Mouse (Mus musculus): Measurements from ENCODE around the gene Babam2.

GRCm38 (mm10) chr5:31761836-31762235 is 64.4 kb downstream of the Babam2 start:
- TF ChIP-seq POLR2A (IDR thresholded peaks at IDR 0.05; ENCODE audit: insufficient read depth, low read depth, low read length), result no peak
- TF ChIP-seq CTCF (IDR thresholded peaks at IDR 0.05), result no peak
- no peak for TF ChIP-seq EP300 (IDR thresholded peaks at IDR 0.05; ENCODE audit: insufficient read depth, low read depth, low read length)
